Mouse (Mus musculus): ENCODE results near the gene Dkk2. TPM values are rescaled to one million over a fixed set of nuclear protein-coding genes. Genes with fewer than 3 reads are reported as not detected.

Dkk2 gene
- polyA plus RNA-seq, 1 experiment from 2014 or later = 0.79 TPM

DNA sequence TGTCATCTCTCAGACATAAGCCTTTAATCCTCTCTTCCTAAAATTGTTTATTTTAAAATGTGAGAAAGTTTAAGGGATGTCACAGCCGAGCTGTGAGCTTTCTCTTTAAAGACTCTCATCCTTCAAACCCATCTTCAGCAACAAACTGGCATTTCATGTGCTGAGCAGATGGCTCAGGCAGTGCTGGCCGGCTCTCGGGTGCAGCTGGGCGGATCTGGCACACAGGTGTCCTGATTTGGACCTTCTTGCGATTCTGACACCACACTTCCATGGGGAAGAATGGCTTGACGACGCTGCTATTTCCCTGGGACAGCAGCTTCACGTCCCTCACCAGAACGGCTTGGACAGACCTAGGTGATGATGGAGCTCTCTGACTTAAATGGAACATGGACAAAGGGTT is 17.9 kb downstream of the Dkk2 start:
- DNase-seq (ENCODE audit: low spot score) = peak; percentile 8
- H3K4me3 ChIP-seq (ENCODE audit: low read depth, low read length) = no peak overlapping the region
- H3K9me3 ChIP-seq (replicated peaks; ENCODE audit: control insufficient read depth, low read length) = no peaks in the 10 kb centered on the region
- ATAC-seq = no peak
- H3K36me3 ChIP-seq (ENCODE audit: control insufficient read depth, insufficient read depth, low read length) = no peaks in the 10 kb centered on the region
- no peak overlapping the region for H3K9ac ChIP-seq (ENCODE audit: low read length)
- 64% methylated on average over 9 of the region's 9 CpGs for whole genome bisulfite sequencing
- no peaks in the 10 kb centered on the region for H3K27me3 ChIP-seq (replicated peaks; ENCODE audit: control insufficient read depth, insufficient read depth, low read length)
- no peak overlapping the region for H3K27ac ChIP-seq (ENCODE audit: low read depth, low read length)
- H3K4me1 ChIP-seq (ENCODE audit: control insufficient read depth, insufficient read depth, low read length) = no peaks in the 10 kb centered on the region
- H3K4me2 ChIP-seq (ENCODE audit: low read length) = no peak overlapping the region

DNA sequence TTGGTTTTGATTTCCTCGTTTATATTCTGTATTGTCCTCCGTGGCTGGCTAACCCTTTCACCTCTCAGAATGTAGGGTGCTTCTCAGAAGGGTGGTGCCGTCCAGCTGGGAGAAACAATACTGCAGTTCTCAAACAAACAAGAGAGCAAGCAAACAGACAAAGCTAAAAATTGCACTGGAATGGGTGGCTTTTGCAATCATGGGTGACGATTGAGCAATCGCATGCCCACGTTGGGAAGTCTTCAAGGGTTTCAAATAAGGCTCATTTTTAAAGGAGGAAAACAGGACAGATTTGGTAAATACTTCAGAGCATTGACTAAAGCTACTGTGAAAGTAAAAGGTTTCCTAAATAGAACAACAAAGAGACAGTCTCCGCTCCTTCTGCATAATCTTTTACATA is 18.4 kb downstream of the Dkk2 start:
- DNase-seq (ENCODE audit: low spot score) = peak; percentile 9
- H3K9me3 ChIP-seq (replicated peaks; ENCODE audit: control insufficient read depth, low read length) = no peaks in the 10 kb centered on the region
- no peak overlapping the region for H3K27ac ChIP-seq (ENCODE audit: low read depth, low read length)
- no peak overlapping the region for H3K4me3 ChIP-seq (ENCODE audit: low read depth, low read length)
- 46% methylated on average over 7 of the region's 7 CpGs for WGBS
- H3K9ac ChIP-seq (ENCODE audit: low read length) = no peak overlapping the region
- no peaks in the 10 kb centered on the region for H3K4me1 ChIP-seq (ENCODE audit: control insufficient read depth, insufficient read depth, low read length)
- H3K36me3 ChIP-seq (ENCODE audit: control insufficient read depth, insufficient read depth, low read length) = no peaks in the 10 kb centered on the region
- H3K27me3 ChIP-seq (replicated peaks; ENCODE audit: control insufficient read depth, insufficient read depth, low read length) = no peaks in the 10 kb centered on the region
- no peak overlapping the region for H3K4me2 ChIP-seq (ENCODE audit: low read length)
- ATAC-seq = no peak

DNA sequence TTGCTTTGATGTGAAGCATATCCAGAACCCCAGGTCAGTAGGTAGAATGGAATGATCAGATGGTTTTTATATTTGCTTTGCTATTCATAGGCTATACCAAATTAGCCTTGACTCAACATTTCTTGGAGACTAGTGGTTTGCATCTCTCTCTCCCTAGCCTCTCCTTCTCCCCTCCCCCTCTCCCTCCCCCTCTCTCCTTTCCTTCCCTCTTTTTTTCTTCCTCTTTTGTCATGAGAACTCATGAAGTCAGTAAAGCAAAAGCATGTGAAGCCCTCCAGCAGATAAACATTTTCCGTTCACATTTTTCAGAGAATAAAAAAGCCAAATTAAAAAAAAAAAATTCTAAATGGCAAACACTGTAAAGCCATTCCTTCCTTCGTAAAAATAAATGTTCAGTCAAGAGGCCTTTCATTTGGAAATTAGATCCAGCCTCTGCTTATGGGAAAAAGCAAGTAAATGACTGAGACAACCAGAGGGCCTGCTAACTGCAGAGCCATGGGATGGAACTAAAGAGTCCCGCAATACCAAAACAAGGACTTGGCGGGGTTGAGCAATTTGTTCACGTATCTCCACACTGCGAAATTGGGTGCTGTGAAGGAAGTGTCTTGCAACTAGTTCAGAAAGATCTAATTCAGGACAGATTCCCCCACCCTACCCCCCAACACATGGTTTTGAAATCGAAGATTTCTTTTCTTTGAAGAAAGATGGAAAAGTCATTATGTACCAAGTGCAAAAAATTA is 30.9 kb downstream of the Dkk2 start:
- no peak overlapping the region for H3K9ac ChIP-seq (ENCODE audit: low read length)
- no peak overlapping the region for H3K4me3 ChIP-seq (ENCODE audit: low read depth, low read length)
- no peak for ATAC-seq
- 87% methylated on average over 7 of the region's 7 CpGs for whole genome bisulfite sequencing
- DNase-seq (ENCODE audit: low spot score) = no peak
- no peak overlapping the region for H3K4me2 ChIP-seq (ENCODE audit: low read length)
- H3K9me3 ChIP-seq (replicated peaks; ENCODE audit: control insufficient read depth, low read length) = no peaks in the 10 kb centered on the region
- no peaks in the 10 kb centered on the region for H3K27me3 ChIP-seq (replicated peaks; ENCODE audit: control insufficient read depth, insufficient read depth, low read length)
- no peak overlapping the region for H3K27ac ChIP-seq (ENCODE audit: low read depth, low read length)
- H3K36me3 ChIP-seq (ENCODE audit: control insufficient read depth, insufficient read depth, low read length) = no peaks in the 10 kb centered on the region
- no peaks in the 10 kb centered on the region for H3K4me1 ChIP-seq (ENCODE audit: control insufficient read depth, insufficient read depth, low read length)

GRCm38 (mm10) chr3:132121344-132121743 is 36.3 kb downstream of the Dkk2 start:
- Histone ChIP-seq H3K9me3 (replicated peaks; ENCODE audit: control insufficient read depth, low read length) (no peaks in the 10 kb centered on the region), H3K36me3 (ENCODE audit: control insufficient read depth, insufficient read depth, low read length) (no peaks in the 10 kb centered on the region), H3K27ac (ENCODE audit: low read depth, low read length) (no peak overlapping the region), H3K4me1 (ENCODE audit: control insufficient read depth, insufficient read depth, low read length) (no peaks in the 10 kb centered on the region), H3K4me2 (ENCODE audit: low read length) (no peak overlapping the region), H3K4me3 (ENCODE audit: low read depth, low read length) (no peak overlapping the region), H3K9ac (ENCODE audit: low read length) (no peak overlapping the region), H3K27me3 (replicated peaks; ENCODE audit: control insufficient read depth, insufficient read depth, low read length) (no peaks in the 10 kb centered on the region)
- no peak for ATAC-seq
- WGBS = 35% methylated on average over 5 of the region's 5 CpGs
- DNase-seq (ENCODE audit: low spot score) = no peak

DNA sequence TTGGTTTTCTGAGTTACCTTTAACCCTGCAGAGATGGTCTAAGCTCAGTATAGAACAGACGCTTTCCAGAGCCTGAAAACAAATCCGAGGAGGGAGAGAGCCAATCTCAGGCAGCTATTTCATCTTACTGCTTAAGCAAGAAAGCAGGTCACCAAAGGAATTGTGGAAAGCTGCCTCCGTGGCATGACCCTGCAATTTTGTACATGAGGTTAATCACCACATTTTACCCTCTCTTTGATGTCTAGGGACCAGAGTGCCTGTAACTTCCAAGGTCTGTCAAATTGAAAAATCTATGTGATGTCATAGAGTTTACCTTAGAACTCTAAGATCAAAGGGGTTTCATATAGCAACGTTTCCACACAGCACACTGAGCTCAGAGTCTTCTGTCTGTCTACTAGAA is 37.5 kb downstream of the Dkk2 start:
- no peaks in the 10 kb centered on the region for H3K27me3 ChIP-seq (replicated peaks; ENCODE audit: control insufficient read depth, insufficient read depth, low read length)
- WGBS = 71% methylated on average over 4 of the region's 4 CpGs
- no peak overlapping the region for H3K4me3 ChIP-seq (ENCODE audit: low read depth, low read length)
- no peak overlapping the region for H3K27ac ChIP-seq (ENCODE audit: low read depth, low read length)
- H3K4me2 ChIP-seq (ENCODE audit: low read length) = no peak overlapping the region
- no peak overlapping the region for H3K9ac ChIP-seq (ENCODE audit: low read length)
- no peaks in the 10 kb centered on the region for H3K9me3 ChIP-seq (replicated peaks; ENCODE audit: control insufficient read depth, low read length)
- DNase-seq (ENCODE audit: low spot score) (no peak), ATAC-seq (no peak)
- no peaks in the 10 kb centered on the region for H3K4me1 ChIP-seq (ENCODE audit: control insufficient read depth, insufficient read depth, low read length)
- H3K36me3 ChIP-seq (ENCODE audit: control insufficient read depth, insufficient read depth, low read length) = no peaks in the 10 kb centered on the region

GRCm38 (mm10) chr3:132125227-132125740 is 40.2 kb downstream of the Dkk2 start:
- Histone ChIP-seq H3K4me1 (ENCODE audit: control insufficient read depth, insufficient read depth, low read length) (no peaks in the 10 kb centered on the region), H3K9me3 (replicated peaks; ENCODE audit: control insufficient read depth, low read length) (no peaks in the 10 kb centered on the region), H3K4me2 (ENCODE audit: low read length) (no peak overlapping the region), H3K9ac (ENCODE audit: low read length) (no peak overlapping the region), H3K27ac (ENCODE audit: low read depth, low read length) (no peak overlapping the region), H3K27me3 (replicated peaks; ENCODE audit: control insufficient read depth, insufficient read depth, low read length) (no peaks in the 10 kb centered on the region), H3K36me3 (ENCODE audit: control insufficient read depth, insufficient read depth, low read length) (no peaks in the 10 kb centered on the region), H3K4me3 (ENCODE audit: low read depth, low read length) (no peak overlapping the region)
- DNase-seq (ENCODE audit: low spot score) = no peak
- no peak for ATAC-seq
- WGBS = 80% methylated on average over 8 of the region's 8 CpGs

- no peak for DNase-seq (ENCODE audit: low spot score)
- 100% methylated on average over 1 of the region's 1 CpGs for WGBS
- Histone ChIP-seq H3K4me1 (ENCODE audit: control insufficient read depth, insufficient read depth, low read length) (no peaks in the 10 kb centered on the region), H3K4me3 (ENCODE audit: low read depth, low read length) (no peak overlapping the region), H3K4me2 (ENCODE audit: low read length) (no peak overlapping the region), H3K27ac (ENCODE audit: low read depth, low read length) (no peak overlapping the region), H3K9ac (ENCODE audit: low read length) (no peak overlapping the region), H3K9me3 (replicated peaks; ENCODE audit: control insufficient read depth, low read length) (no peaks in the 10 kb centered on the region), H3K27me3 (replicated peaks; ENCODE audit: control insufficient read depth, insufficient read depth, low read length) (no peaks in the 10 kb centered on the region), H3K36me3 (ENCODE audit: control insufficient read depth, insufficient read depth, low read length) (no peaks in the 10 kb centered on the region)
- ATAC-seq = no peak
Observed at GRCm38 (mm10) chr3:132129730-132130274, 44.7 kb downstream of the Dkk2 start.

DNA sequence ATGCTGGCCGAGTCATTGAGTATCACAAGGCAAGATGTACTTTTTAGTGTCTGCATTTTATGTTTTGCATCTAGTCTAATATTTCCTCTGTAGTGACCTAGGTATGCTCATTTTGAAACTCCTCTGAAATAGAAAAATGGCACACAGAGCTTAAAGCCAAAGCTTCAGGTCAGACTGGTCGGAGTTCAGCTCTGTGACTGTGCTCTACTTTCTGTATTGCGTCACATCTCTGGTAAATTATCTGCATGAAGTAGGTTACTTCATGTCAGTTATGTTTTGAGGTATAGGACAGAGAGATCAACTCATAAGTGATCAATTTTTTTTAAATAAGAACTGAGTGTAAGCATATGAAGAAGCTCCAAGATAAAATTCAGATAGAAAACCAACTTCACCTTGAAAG is 45.7 kb downstream of the Dkk2 start:
- Histone ChIP-seq H3K36me3 (ENCODE audit: control insufficient read depth, insufficient read depth, low read length) (no peaks in the 10 kb centered on the region), H3K4me1 (ENCODE audit: control insufficient read depth, insufficient read depth, low read length) (no peaks in the 10 kb centered on the region), H3K4me2 (ENCODE audit: low read length) (no peak overlapping the region), H3K27me3 (replicated peaks; ENCODE audit: control insufficient read depth, insufficient read depth, low read length) (no peaks in the 10 kb centered on the region), H3K27ac (ENCODE audit: low read depth, low read length) (no peak overlapping the region), H3K9me3 (replicated peaks; ENCODE audit: control insufficient read depth, low read length) (no peaks in the 10 kb centered on the region), H3K4me3 (ENCODE audit: low read depth, low read length) (no peak overlapping the region), H3K9ac (ENCODE audit: low read length) (no peak overlapping the region)
- DNase-seq (ENCODE audit: low spot score) (no peak), ATAC-seq (no peak)
- WGBS = 92% methylated on average over 3 of the region's 3 CpGs

- Histone ChIP-seq H3K9me3 (replicated peaks; ENCODE audit: control insufficient read depth, low read length) (no peaks in the 10 kb centered on the region), H3K4me2 (ENCODE audit: low read length) (no peak overlapping the region), H3K27ac (ENCODE audit: low read depth, low read length) (no peak overlapping the region), H3K4me1 (ENCODE audit: control insufficient read depth, insufficient read depth, low read length) (no peaks in the 10 kb centered on the region), H3K27me3 (replicated peaks; ENCODE audit: control insufficient read depth, insufficient read depth, low read length) (no peaks in the 10 kb centered on the region), H3K9ac (ENCODE audit: low read length) (no peak overlapping the region), H3K36me3 (ENCODE audit: control insufficient read depth, insufficient read depth, low read length) (no peaks in the 10 kb centered on the region), H3K4me3 (ENCODE audit: low read depth, low read length) (no peak overlapping the region)
- ATAC-seq = peak; percentile 54; the same call in 1 of the 2 replicates
- 75% methylated on average over 4 of the region's 4 CpGs for WGBS
- peak; percentile 50 for DNase-seq (ENCODE audit: low spot score)
Observed at GRCm38 (mm10) chr3:132131939-132132338, 46.8 kb downstream of the Dkk2 start.
